Mouse (Mus musculus): ENCODE measurements around the gene Manbal. TPM values are rescaled to one million over a fixed set of nuclear protein-coding genes. Genes with fewer than 3 reads are reported as not detected.
A peak's percentile ranks its signal among the peaks of the same experiment; 100 is the strongest.

Manbal gene
- polyA plus RNA-seq, 1 experiment from 2014 or later = 36.2 TPM

DNA sequence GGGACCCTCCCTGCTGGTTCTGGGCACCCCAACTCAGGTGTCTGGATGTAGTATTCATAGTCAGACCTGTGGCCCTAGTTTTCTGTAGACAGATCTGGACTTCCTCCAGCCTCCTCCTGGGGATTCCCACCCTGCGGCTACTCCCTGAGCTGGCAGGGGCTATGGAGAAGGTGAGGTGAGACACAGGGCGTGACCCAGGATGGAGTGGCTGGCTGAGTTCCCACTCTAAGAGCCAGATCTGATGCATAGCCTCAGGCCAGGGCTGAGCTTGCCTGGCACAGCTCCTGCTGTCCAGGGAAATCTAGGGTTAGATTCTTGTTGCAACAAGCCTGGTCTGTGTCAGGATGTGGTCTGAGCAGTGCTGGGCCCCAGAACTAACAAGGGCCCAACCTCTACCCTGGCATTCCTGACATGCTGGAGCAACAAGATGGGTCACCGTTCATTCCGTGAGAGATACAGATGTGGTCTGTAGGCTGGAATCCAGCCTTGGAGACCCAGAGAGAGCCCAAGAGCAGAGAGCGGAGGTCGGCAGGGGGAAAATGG is 43.8 kb downstream of the Manbal start:
- Histone ChIP-seq H3K27ac (ENCODE audit: low read depth, low read length) (no peak overlapping the region), H3K36me3 (ENCODE audit: control insufficient read depth, insufficient read depth, low read length) (no peaks in the 10 kb centered on the region), H3K4me3 (ENCODE audit: low read depth, low read length) (no peak overlapping the region), H3K9ac (ENCODE audit: low read depth, low read length) (no peak overlapping the region), H3K4me2 (replicated peaks; ENCODE audit: low read depth, low read length) (no peak overlapping the region), H3K4me1 (replicated peaks; ENCODE audit: control insufficient read depth, insufficient read depth, low read length) (no peaks in the 10 kb centered on the region), H3K27me3 (ENCODE audit: control insufficient read depth, insufficient read depth, low read length) (no peaks in the 10 kb centered on the region), H3K9me3 (ENCODE audit: control insufficient read depth, low read length) (no peaks in the 10 kb centered on the region)
- 91% methylated on average over 6 of the region's 6 CpGs for WGBS
- ATAC-seq (ENCODE audit: low FRiP score) (no peak), DNase-seq (ENCODE audit: low spot score) (no peak)

DNA sequence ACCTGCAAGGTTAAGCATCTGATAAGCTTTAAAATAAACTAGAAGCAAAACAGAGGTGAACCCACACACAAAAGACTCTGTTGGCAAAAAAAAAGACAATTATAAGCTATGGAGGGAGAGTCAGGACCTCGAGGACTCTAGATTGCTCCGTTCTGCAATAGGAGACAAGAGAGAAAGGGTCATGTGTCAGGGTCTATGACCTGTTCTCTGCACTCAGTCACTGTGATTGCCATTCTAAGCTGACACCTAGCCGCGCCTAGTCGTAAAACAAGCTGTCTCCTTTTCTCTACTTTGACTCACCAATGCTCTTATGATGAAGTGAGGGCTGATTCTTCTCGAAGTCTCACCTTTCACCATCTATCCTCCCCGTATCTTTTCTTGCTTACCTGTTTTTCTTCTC is 45.1 kb downstream of the Manbal start:
- DNase-seq (ENCODE audit: low spot score) = no peak
- H3K4me1 ChIP-seq (replicated peaks; ENCODE audit: control insufficient read depth, insufficient read depth, low read length) = no peaks in the 10 kb centered on the region
- no peaks in the 10 kb centered on the region for H3K27me3 ChIP-seq (ENCODE audit: control insufficient read depth, insufficient read depth, low read length)
- H3K36me3 ChIP-seq (ENCODE audit: control insufficient read depth, insufficient read depth, low read length) = no peaks in the 10 kb centered on the region
- H3K4me3 ChIP-seq (ENCODE audit: low read depth, low read length) = no peak overlapping the region
- H3K27ac ChIP-seq (ENCODE audit: low read depth, low read length) = no peak overlapping the region
- H3K4me2 ChIP-seq (replicated peaks; ENCODE audit: low read depth, low read length) = no peak overlapping the region
- no peak for ATAC-seq (ENCODE audit: low FRiP score)
- no peak overlapping the region for H3K9ac ChIP-seq (ENCODE audit: low read depth, low read length)
- 76% methylated on average over 7 of the region's 7 CpGs for WGBS
- H3K9me3 ChIP-seq (ENCODE audit: control insufficient read depth, low read length) = no peaks in the 10 kb centered on the region

- H3K9ac ChIP-seq (ENCODE audit: low read depth, low read length) = no peak overlapping the region
- no peak overlapping the region for H3K4me2 ChIP-seq (replicated peaks; ENCODE audit: low read depth, low read length)
- ATAC-seq (ENCODE audit: low FRiP score) (no peak), DNase-seq (ENCODE audit: low spot score) (no peak)
- peaks cover 6% of the 10 kb centered on the region for H3K4me1 ChIP-seq (replicated peaks; ENCODE audit: control insufficient read depth, insufficient read depth, low read length)
- WGBS = 65% methylated on average over 6 of the region's 6 CpGs
- H3K9me3 ChIP-seq (ENCODE audit: control insufficient read depth, low read length) = no peaks in the 10 kb centered on the region
- H3K27ac ChIP-seq (ENCODE audit: low read depth, low read length) = no peak overlapping the region
- no peak overlapping the region for H3K4me3 ChIP-seq (ENCODE audit: low read depth, low read length)
- no peaks in the 10 kb centered on the region; the same call in 1 of the 2 replicates for H3K27me3 ChIP-seq (ENCODE audit: control insufficient read depth, insufficient read depth, low read length)
- H3K36me3 ChIP-seq (ENCODE audit: control insufficient read depth, insufficient read depth, low read length) = no peaks in the 10 kb centered on the region
These were observed 49.8 kb downstream of the Manbal start for GRCm38 (mm10) chr2:157417229-157417628.

- 0 out of 2 replicates have a peak within 1 kb of the TSS, but pooled peaks have one; percentile 11 for H3K9ac ChIP-seq (ENCODE audit: low read depth, low read length)
These were observed 50.8 kb downstream of the Manbal start, which contains the start of gene Src for GRCm38 (mm10) chr2:157418206-157418605. TSS of gene Src (plus strand) at chr2:157418444.

GRCm38 (mm10) chr2:157418609-157419071 is 51.2 kb downstream of the Manbal start:
- no peak overlapping the region for H3K4me2 ChIP-seq (replicated peaks; ENCODE audit: low read depth, low read length)
- H3K9me3 ChIP-seq (ENCODE audit: control insufficient read depth, low read length) = no peaks in the 10 kb centered on the region
- 0% methylated on average over 7 of the region's 7 CpGs for WGBS
- ATAC-seq (ENCODE audit: low FRiP score) = peak; percentile 33; the same call in 1 of the 2 replicates
- H3K9ac ChIP-seq (ENCODE audit: low read depth, low read length) = 0 out of 2 replicates have a peak overlapping the region, but pooled peaks have one; percentile 11
- 0 out of 2 replicates have a peak overlapping the region, but pooled peaks have one; percentile 30 for H3K27ac ChIP-seq (ENCODE audit: low read depth, low read length)
- no peak overlapping the region for H3K4me3 ChIP-seq (ENCODE audit: low read depth, low read length)
- no peaks in the 10 kb centered on the region; the same call in 1 of the 2 replicates for H3K27me3 ChIP-seq (ENCODE audit: control insufficient read depth, insufficient read depth, low read length)
- peaks cover 10% of the 10 kb centered on the region for H3K4me1 ChIP-seq (replicated peaks; ENCODE audit: control insufficient read depth, insufficient read depth, low read length)
- H3K36me3 ChIP-seq (ENCODE audit: control insufficient read depth, insufficient read depth, low read length) = no peaks in the 10 kb centered on the region
- DNase-seq (ENCODE audit: low spot score) = peak; percentile 33

More at GRCm38 (mm10) chr2:157418206-157418605, 50.8 kb downstream of the Manbal start, which contains the start of gene Src:
- DNase-seq (ENCODE audit: low spot score) (no peak), ATAC-seq (ENCODE audit: low FRiP score) (0 out of 2 replicates have a peak, but pooled peaks have one; percentile 4)
- WGBS = 14% methylated on average over 13 of the region's 13 CpGs
- no peaks in the 10 kb centered on the region for H3K36me3 ChIP-seq (ENCODE audit: control insufficient read depth, insufficient read depth, low read length)
- peaks cover 10% of the 10 kb centered on the region for H3K4me1 ChIP-seq (replicated peaks; ENCODE audit: control insufficient read depth, insufficient read depth, low read length)
- H3K27ac ChIP-seq (ENCODE audit: low read depth, low read length) = 0 out of 2 replicates have a peak within 1 kb of the TSS, but pooled peaks have one; percentile 30
- H3K27me3 ChIP-seq (ENCODE audit: control insufficient read depth, insufficient read depth, low read length) = no peaks in the 10 kb centered on the region; the same call in 1 of the 2 replicates
- H3K4me2 ChIP-seq (replicated peaks; ENCODE audit: low read depth, low read length) = no peak within 1 kb of the TSS
- no peak within 1 kb of the TSS for H3K4me3 ChIP-seq (ENCODE audit: low read depth, low read length)
- H3K9me3 ChIP-seq (ENCODE audit: control insufficient read depth, low read length) = no peaks in the 10 kb centered on the region

DNA sequence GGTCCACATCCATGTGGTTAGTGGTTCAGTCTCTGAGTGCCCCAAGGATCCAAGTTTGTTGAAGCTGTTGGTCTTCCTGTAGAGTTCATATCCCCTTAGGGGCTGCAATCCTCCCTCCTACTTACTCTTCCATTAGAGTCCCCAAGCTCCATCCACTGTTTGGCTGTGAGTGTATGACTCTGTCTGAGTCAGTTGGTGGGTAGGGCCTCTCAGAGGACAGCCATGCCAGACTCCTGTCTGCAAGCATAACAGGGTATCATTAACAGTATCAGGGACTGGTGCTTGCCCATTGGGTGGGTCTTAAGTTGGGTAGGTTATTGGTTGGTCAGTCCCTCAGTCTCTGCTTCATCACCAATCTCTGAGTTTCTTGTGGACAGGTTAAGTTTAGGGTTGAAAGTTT is 52.1 kb downstream of the Manbal start:
- H3K27ac ChIP-seq (ENCODE audit: low read depth, low read length) = no peak overlapping the region
- no peak overlapping the region for H3K4me3 ChIP-seq (ENCODE audit: low read depth, low read length)
- DNase-seq (ENCODE audit: low spot score) (no peak), ATAC-seq (ENCODE audit: low FRiP score) (no peak)
- H3K27me3 ChIP-seq (ENCODE audit: control insufficient read depth, insufficient read depth, low read length) = no peaks in the 10 kb centered on the region; the same call in 1 of the 2 replicates
- peaks cover 10% of the 10 kb centered on the region for H3K4me1 ChIP-seq (replicated peaks; ENCODE audit: control insufficient read depth, insufficient read depth, low read length)
- H3K9me3 ChIP-seq (ENCODE audit: control insufficient read depth, low read length) = no peaks in the 10 kb centered on the region
- no peaks in the 10 kb centered on the region for H3K36me3 ChIP-seq (ENCODE audit: control insufficient read depth, insufficient read depth, low read length)
- no peak overlapping the region for H3K9ac ChIP-seq (ENCODE audit: low read depth, low read length)
- no peak overlapping the region for H3K4me2 ChIP-seq (replicated peaks; ENCODE audit: low read depth, low read length)

DNA sequence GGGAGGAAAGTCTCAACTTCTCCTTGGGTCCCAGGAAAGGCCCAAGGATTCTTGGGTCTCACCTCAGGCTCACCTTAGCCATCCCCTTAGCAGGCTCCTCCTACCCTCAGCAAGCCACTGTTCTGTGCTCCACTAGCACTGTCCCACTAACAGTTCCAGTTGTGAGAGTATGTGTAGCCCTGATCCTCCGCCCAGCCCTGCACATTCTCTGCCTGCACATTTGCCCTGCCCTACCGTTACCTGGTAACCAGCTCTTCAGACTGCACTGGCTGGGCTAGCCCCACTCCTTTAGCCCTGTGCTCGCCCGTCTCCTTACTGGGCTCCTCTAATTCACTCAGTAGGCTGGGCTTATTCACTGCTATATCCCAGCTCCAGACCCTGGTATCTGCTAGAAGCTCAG is 53.0 kb downstream of the Manbal start:
- H3K4me1 ChIP-seq (replicated peaks; ENCODE audit: control insufficient read depth, insufficient read depth, low read length) = peaks cover 16% of the 10 kb centered on the region
- WGBS = 78% methylated on average over 4 of the region's 4 CpGs
- no peaks in the 10 kb centered on the region for H3K36me3 ChIP-seq (ENCODE audit: control insufficient read depth, insufficient read depth, low read length)
- H3K9ac ChIP-seq (ENCODE audit: low read depth, low read length) = no peak overlapping the region
- no peaks in the 10 kb centered on the region; the same call in 1 of the 2 replicates for H3K27me3 ChIP-seq (ENCODE audit: control insufficient read depth, insufficient read depth, low read length)
- ATAC-seq (ENCODE audit: low FRiP score) (no peak), DNase-seq (ENCODE audit: low spot score) (no peak)
- no peaks in the 10 kb centered on the region for H3K9me3 ChIP-seq (ENCODE audit: control insufficient read depth, low read length)
- H3K4me3 ChIP-seq (ENCODE audit: low read depth, low read length) = no peak overlapping the region
- no peak overlapping the region for H3K4me2 ChIP-seq (replicated peaks; ENCODE audit: low read depth, low read length)
- H3K27ac ChIP-seq (ENCODE audit: low read depth, low read length) = no peak overlapping the region

DNA sequence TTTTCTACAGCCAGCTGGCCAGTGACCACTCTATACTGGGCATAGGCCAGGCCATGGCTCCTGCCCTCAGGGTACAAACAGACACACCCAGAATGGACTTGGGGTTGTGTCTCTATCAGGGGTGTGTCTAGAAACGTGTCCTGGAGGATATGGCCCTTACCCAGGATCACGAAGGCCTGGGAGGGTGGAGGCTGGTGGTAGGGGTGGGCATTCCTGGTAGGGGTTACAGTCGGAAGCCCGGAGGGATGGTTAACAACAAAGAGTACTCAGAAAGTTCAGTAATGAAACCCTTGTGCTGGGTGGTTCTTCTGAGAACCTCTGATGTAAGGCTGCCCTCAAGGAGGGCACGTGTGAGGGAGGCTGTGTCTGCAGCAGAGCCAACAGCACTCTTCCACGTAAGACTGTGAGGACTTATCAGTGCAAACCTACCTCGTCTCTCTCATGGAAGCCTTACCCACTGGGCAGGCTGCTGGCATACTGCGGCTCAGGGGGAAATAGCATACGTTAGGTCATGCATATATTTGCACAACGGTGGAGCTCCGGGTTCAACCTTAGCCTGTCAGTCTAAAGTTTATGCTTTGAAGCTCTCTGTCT is 54.8 kb downstream of the Manbal start:
- WGBS = 68% methylated on average over 11 of the region's 11 CpGs

More for the DNA sequence above, 54.8 kb downstream of the Manbal start:
- Histone ChIP-seq H3K4me3 (ENCODE audit: low read depth, low read length) (no peak overlapping the region), H3K4me1 (replicated peaks; ENCODE audit: control insufficient read depth, insufficient read depth, low read length) (peaks cover 16% of the 10 kb centered on the region), H3K27me3 (ENCODE audit: control insufficient read depth, insufficient read depth, low read length) (no peaks in the 10 kb centered on the region; the same call in 1 of the 2 replicates), H3K9ac (ENCODE audit: low read depth, low read length) (no peak overlapping the region), H3K27ac (ENCODE audit: low read depth, low read length) (no peak overlapping the region), H3K36me3 (ENCODE audit: control insufficient read depth, insufficient read depth, low read length) (no peaks in the 10 kb centered on the region), H3K4me2 (replicated peaks; ENCODE audit: low read depth, low read length) (no peak overlapping the region), H3K9me3 (ENCODE audit: control insufficient read depth, low read length) (no peaks in the 10 kb centered on the region)
- no peak for ATAC-seq (ENCODE audit: low FRiP score)
- DNase-seq (ENCODE audit: low spot score) = no peak

All from hindbrain, embryonic 11.5 days (tissue).